Mouse (Mus musculus) forebrain, embryonic 16.5 days (tissue): Measurements from ENCODE around the gene Ppp1r14c. TPM values are rescaled to one million over a fixed set of nuclear protein-coding genes. Genes with fewer than 3 reads are reported as not detected.
"Not testable (repeated sequence)": the region's sequence is repeated elsewhere in the genome, so short reads cannot be mapped to it uniquely, and the experiment has no call there.

Source experiments
- ATAC-seq: fragments of 200-750 bp; cut with Nextera tagmentation; 2 replicates; pipeline ENCODE4 v1.8.0; 2017; ENCODE audit warnings: mild to moderate bottlenecking, moderate library complexity
- H3K27ac ChIP-seq: fragments of 300-500 bp; sonication (generic); 2 replicates; pipeline ENCODE4 v1.5.1; 2014; ENCODE audit warnings: low read length, control low read depth
- H3K27me3 ChIP-seq: fragments of 300-500 bp; sonication (generic); replicated peaks from 2 replicates; pipeline ENCODE4 v1.6.1; 2014; ENCODE audit warnings: low read length; ENCODE audit not compliant: control insufficient read depth, insufficient read depth
- H3K36me3 ChIP-seq: fragments of 300-500 bp; sonication (generic); 2 replicates; pipeline ENCODE4 v1.6.1; 2014; ENCODE audit not compliant: control insufficient read depth, insufficient read depth
- H3K4me1 ChIP-seq: fragments of 300-500 bp; sonication (generic); replicated peaks from 2 replicates; pipeline ENCODE4 v1.6.1; 2014; ENCODE audit warnings: low read length; ENCODE audit not compliant: control insufficient read depth, insufficient read depth
- H3K4me2 ChIP-seq: fragments of 300-500 bp; sonication (generic); 2 replicates; pipeline ENCODE4 v1.6.1; 2014; ENCODE audit warnings: mild to moderate bottlenecking, low read length, control low read depth
- H3K4me3 ChIP-seq: fragments of 300-500 bp; sonication (generic); replicated peaks from 2 replicates; pipeline ENCODE4 v1.5.1; 2014; ENCODE audit warnings: mild to moderate bottlenecking, low read length, control low read depth
- H3K9ac ChIP-seq: fragments of 300-500 bp; sonication (generic); replicated peaks from 2 replicates; pipeline ENCODE4 v1.6.1; 2014; ENCODE audit warnings: low read depth, low read length, control low read depth
- H3K9me3 ChIP-seq: fragments of 300-500 bp; sonication (generic); 2 replicates; pipeline ENCODE4 v1.6.1; 2016; ENCODE audit warnings: low read length; ENCODE audit not compliant: control insufficient read depth
- WGBS: fragments of 180-500 bp; shearing (Covaris S2); extraction: QIAGEN DNeasy Blood & Tissue Kit; methylation state at CpG from one replicate; pipeline ENCODE4 v1.1.7; 2014; 5-methylcytosine and 5-hydroxymethylcytosine counted together
- polyA plus RNA-seq: library from polyadenylated mRNA; unstranded; fragments of >200 nt; fragmentation: Nextera tagmentation; extraction: Ambion mirVana; gene quantifications from 2 replicates; pipeline ENCODE4 v1.2.1, GENCODE M21; 2015

Gene Ppp1r14c
- polyA plus RNA-seq, 1 experiment from 2014 or later = 56.5 TPM

DNA sequence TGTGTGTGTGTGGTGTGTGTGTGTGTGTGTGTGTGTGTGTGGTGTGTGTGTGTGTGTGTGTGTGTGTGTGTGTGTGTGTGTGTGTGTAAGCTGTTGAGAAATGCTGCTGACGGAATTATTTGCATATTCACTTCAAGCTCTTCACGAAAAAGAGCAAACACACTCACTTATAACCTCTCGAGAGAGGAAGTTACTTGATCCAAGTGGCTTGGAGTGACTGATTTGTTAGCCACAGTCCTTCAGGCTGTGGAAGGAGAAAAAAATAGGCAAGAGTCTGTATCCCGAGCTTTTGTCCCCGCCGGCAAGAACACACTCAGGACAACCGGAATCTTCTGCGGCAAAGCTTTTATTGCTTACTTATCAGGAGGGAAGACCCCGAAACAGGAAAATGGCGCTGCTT, 80.9 kb downstream of the Ppp1r14c start:
- 93% methylated on average over 10 of the region's 10 CpGs for WGBS
- not testable (repeated sequence) for H3K9me3 ChIP-seq, H3K4me3 ChIP-seq, ATAC-seq, H3K27me3 ChIP-seq, H3K36me3 ChIP-seq, H3K9ac ChIP-seq, H3K4me2 ChIP-seq, H3K27ac ChIP-seq, H3K4me1 ChIP-seq

DNA sequence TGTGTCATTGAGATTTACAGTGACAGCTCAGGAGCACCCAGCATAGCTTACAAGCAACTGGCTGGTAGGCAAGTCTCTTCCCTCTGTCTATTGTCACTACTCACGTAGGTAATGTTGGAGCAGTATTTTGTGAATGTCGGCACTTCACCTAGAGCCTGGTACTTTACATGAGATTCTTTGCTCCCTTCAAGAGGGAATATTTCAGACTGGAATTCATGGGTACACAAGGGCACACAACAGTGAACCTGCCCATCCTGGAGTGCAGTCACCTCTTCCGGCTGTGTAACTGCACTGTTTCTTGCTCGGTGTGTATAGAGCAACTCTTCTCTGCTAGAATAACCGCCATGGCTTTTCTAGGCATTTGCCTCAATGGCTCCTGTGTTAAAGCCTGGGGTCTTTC, 82.8 kb downstream of the Ppp1r14c start:
- Histone ChIP-seq H3K36me3 (no peaks in the 10 kb centered on the region), H3K4me1 (no peaks in the 10 kb centered on the region), H3K4me2 (no peak overlapping the region), H3K27me3 (no peaks in the 10 kb centered on the region), H3K9ac (no peak overlapping the region), H3K9me3 (no peaks in the 10 kb centered on the region), H3K4me3 (no peak overlapping the region), H3K27ac (no peak overlapping the region)
- WGBS = 94% methylated on average over 5 of the region's 5 CpGs
- no peak for ATAC-seq

DNA sequence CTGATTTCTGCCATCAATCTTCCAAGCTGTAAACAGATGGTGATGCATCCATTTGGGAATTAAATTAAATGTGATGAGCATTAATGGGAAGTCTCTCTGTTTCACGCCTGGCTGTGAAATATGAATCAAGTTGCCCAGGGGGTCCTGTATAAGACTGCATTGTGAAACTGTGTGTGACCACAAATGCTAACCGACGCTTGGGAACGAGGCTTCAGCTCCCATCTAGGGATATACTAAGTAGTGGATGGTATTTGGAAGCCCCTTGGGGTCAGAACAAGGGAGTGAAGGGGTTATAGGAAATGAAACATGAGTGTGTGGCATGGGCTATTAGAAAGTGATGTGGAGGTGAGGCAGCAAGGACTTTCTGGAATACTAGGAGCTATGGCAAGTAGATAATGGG, 86.1 kb downstream of the Ppp1r14c start:
- Histone ChIP-seq H3K4me1 (no peaks in the 10 kb centered on the region), H3K4me2 (no peak overlapping the region), H3K36me3 (no peaks in the 10 kb centered on the region), H3K27ac (no peak overlapping the region; the same call in 1 of the 2 replicates), H3K4me3 (no peak overlapping the region), H3K9me3 (no peaks in the 10 kb centered on the region), H3K27me3 (no peaks in the 10 kb centered on the region), H3K9ac (no peak overlapping the region)
- peak; percentile 41; the same call in 1 of the 2 replicates for ATAC-seq
- WGBS = 74% methylated on average over 4 of the region's 4 CpGs

DNA sequence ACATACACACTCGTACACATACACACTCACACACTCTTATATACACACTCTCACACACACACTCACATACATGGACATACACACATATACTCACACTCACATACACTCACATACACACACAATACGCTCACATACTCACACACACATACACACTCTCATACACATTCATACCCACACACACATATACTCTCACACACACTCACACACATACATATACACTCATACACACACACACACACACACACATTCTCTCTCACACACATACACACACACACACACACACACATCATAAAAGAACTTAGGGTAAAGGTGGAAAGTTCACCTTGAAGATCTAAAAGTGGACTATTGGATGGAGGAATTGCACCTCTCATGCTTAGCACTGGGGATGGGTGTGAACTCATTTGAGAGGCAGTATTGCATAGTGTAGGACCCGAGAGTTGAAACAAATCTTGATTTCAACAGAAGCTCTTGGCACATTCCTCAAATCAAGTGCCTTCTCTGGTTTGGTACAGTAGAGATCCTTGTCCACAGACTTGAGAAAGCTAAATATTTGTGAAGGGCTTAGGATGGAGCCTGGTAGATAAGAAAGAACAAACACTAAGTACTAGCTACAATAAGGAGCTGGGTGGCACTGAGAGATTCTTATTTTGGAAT, 87.1 kb downstream of the Ppp1r14c start:
- no peak overlapping the region for H3K4me3 ChIP-seq
- H3K9ac ChIP-seq = no peak overlapping the region
- H3K36me3 ChIP-seq = no peaks in the 10 kb centered on the region
- no peak for ATAC-seq
- H3K27me3 ChIP-seq = no peaks in the 10 kb centered on the region
- H3K4me1 ChIP-seq = no peaks in the 10 kb centered on the region
- no peaks in the 10 kb centered on the region for H3K9me3 ChIP-seq
- H3K4me2 ChIP-seq = no peak overlapping the region
- H3K27ac ChIP-seq = no peak overlapping the region
- 83% methylated on average over 3 of the region's 3 CpGs for WGBS

DNA sequence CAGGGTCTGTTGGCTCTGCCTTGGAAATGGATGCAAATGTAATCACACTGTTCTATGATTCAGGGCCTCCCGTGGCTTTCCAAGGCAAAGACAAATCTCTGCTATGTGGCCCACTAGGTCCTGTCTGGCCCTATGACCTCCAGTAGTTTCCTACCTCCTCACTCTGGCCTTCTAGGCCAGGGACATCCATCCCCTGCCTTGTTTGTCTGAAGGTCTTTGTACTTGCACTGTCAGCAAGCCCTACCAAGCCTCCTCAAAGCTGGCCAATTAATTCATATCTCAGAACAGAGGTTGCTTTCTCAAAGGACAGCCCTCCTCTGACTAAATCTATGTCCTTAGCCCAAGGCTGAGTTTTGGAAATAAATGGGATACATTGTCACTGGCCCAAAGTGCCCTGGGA, 92.8 kb downstream of the Ppp1r14c start:
- Histone ChIP-seq H3K27ac (no peak overlapping the region), H3K36me3 (no peaks in the 10 kb centered on the region), H3K27me3 (no peaks in the 10 kb centered on the region), H3K4me3 (no peak overlapping the region), H3K4me2 (no peak overlapping the region), H3K4me1 (no peaks in the 10 kb centered on the region), H3K9ac (no peak overlapping the region), H3K9me3 (no peaks in the 10 kb centered on the region)
- no peak for ATAC-seq
- 88% methylated on average over 1 of the region's 1 CpGs for WGBS

DNA sequence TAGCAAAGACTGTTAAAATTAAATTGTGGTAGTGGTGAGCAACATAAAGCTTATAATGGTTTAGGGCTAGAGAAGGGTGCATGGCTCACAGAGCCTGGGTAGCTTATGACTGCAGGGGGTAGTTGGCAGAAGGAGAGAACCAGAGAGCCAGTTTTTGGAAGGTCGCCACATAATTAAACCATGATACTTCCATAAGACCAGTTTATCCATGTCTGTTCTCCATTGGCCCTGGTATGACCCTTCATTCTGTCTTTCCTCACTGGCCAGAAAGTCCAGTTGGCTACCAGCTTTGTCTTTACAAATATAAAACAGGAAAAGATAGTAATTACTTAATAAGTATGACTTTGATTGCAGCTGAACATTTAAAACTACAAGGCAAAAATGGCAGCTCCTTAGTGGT, 95.0 kb downstream of the Ppp1r14c start:
- Histone ChIP-seq H3K4me2 (no peak overlapping the region), H3K27me3 (no peaks in the 10 kb centered on the region), H3K36me3 (no peaks in the 10 kb centered on the region), H3K4me1 (no peaks in the 10 kb centered on the region), H3K9ac (no peak overlapping the region), H3K9me3 (no peaks in the 10 kb centered on the region), H3K27ac (no peak overlapping the region), H3K4me3 (no peak overlapping the region)
- WGBS = 89% methylated on average over 1 of the region's 1 CpGs
- no peak for ATAC-seq

DNA sequence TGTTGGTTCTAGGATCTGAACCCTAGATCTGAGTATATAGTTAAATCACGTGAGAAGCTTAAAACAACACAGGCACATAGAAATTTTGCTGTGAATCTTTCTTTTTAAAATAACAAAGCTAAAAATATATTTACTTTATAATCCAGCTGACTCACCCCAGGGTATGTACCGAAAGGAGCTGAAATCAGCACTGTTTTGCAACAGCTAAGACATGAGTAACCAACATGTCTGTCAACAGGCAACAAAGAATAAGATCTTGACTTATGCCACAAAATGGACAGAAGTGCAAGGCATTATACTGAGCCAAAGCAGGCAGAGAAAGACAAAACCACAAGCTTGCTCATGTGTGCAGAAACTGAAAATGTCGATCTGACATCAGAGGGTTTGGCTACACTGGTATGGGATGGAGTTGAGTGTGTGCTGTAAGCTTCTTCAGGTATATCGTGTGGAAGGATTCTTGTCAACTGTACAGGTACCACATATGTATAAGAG, 100.3 kb downstream of the Ppp1r14c start:
- no peaks in the 10 kb centered on the region for H3K4me1 ChIP-seq
- no peaks in the 10 kb centered on the region for H3K36me3 ChIP-seq
- 90% methylated on average over 4 of the region's 4 CpGs for WGBS
- H3K27ac ChIP-seq = no peak overlapping the region
- H3K9me3 ChIP-seq = no peaks in the 10 kb centered on the region
- no peak overlapping the region for H3K9ac ChIP-seq
- no peak for ATAC-seq
- H3K4me3 ChIP-seq = no peak overlapping the region
- no peaks in the 10 kb centered on the region for H3K27me3 ChIP-seq
- H3K4me2 ChIP-seq = no peak overlapping the region

DNA sequence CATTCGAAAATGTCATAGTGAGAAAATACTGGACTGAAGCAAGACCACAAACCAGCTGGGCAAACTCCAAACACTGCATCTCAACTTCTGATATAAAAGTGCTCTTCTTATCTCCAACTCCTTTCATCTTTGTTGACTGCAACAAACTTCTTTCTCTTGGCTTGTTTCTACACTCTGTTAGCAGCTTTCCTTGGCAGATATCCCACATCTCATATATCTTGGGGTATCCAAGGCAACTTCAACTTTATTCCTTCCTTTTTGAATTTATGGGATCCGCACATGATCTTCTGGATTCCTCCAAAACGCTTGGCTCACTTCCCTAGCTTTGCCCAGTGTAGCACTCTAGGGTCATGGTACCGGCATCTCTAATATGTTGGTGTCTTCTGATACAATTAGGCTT, 102.7 kb downstream of the Ppp1r14c start:
- Histone ChIP-seq H3K27me3 (no peaks in the 10 kb centered on the region), H3K4me1 (no peaks in the 10 kb centered on the region), H3K27ac (no peak overlapping the region), H3K4me2 (no peak overlapping the region), H3K9me3 (no peaks in the 10 kb centered on the region), H3K4me3 (no peak overlapping the region), H3K36me3 (no peaks in the 10 kb centered on the region), H3K9ac (no peak overlapping the region)
- ATAC-seq = no peak
- 86% methylated on average over 4 of the region's 4 CpGs for WGBS

DNA sequence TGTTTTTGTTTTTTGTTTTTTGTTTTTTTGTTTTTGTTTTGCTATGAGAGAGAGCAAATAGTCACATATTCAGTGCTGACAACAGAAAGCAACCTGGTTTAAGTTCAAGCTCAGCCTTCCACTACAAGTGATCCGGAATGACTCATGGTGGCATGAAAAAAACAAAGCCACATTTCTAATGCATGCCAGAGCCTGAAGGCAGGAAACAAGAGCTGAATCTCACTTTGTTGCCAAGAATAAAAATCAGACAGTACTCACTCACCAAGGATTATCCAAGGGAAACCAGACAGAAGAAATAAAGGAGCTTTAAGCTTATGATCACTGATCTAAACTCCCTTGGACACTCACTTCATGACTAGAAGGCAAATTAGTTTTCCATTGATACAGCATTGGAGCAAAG, 110.8 kb downstream of the Ppp1r14c start:
- H3K27me3 ChIP-seq = no peaks in the 10 kb centered on the region
- 73% methylated on average over 1 of the region's 1 CpGs for WGBS

DNA sequence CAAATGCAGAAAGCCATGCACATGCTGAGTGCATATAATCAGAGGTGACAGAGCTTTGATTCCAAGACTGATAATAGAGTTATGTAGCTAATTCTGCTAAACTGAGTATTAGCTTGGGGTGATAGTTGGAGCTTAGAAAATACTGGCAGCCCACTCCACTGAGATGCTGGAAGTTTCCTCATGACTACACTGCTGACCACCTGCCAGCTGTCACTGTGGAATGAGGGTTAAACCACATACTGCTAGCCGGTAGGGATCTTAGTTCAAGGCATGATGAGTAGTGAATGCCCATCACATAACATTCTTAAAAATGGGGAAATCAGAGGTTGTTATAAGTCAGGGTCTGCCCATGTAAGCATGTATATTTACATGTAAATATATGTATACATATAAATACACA, 113.9 kb downstream of the Ppp1r14c start:
- Histone ChIP-seq H3K36me3 (no peaks in the 10 kb centered on the region), H3K27ac (no peak overlapping the region), H3K4me3 (no peak overlapping the region), H3K27me3 (no peaks in the 10 kb centered on the region), H3K4me1 (no peaks in the 10 kb centered on the region), H3K9me3 (peaks cover 2% of the 10 kb centered on the region), H3K4me2 (no peak overlapping the region), H3K9ac (no peak overlapping the region)
- 88% methylated on average over 1 of the region's 1 CpGs for WGBS
- no peak for ATAC-seq

More for the DNA sequence above, 110.8 kb downstream of the Ppp1r14c start:
- Histone ChIP-seq H3K36me3 (no peaks in the 10 kb centered on the region), H3K9me3 (no peaks in the 10 kb centered on the region), H3K27ac (no peak overlapping the region), H3K4me2 (no peak overlapping the region), H3K4me1 (no peaks in the 10 kb centered on the region), H3K4me3 (no peak overlapping the region), H3K9ac (no peak overlapping the region)
- ATAC-seq = no peak
